Mouse (Mus musculus): Measurements from ENCODE around the gene Bco1.

The Bco1 gene

GRCm38 (mm10) chr8:117094053-117094452 is 1.6 kb upstream of the Bco1 start:
- DNase-seq (ENCODE audit: low spot score), result peak; percentile 46

- DNase-seq (ENCODE audit: low spot score), result no peak
Measured at GRCm38 (mm10) chr8:117097051-117097563, 1.5 kb downstream of the Bco1 start.

- DNase-seq (ENCODE audit: low spot score), result no peak
Measured at GRCm38 (mm10) chr8:117097564-117098191, 2.0 kb downstream of the Bco1 start.

- peak; percentile 77 for DNase-seq (ENCODE audit: low spot score)
Measured at GRCm38 (mm10) chr8:117107533-117107932, 11.9 kb downstream of the Bco1 start.

DNA sequence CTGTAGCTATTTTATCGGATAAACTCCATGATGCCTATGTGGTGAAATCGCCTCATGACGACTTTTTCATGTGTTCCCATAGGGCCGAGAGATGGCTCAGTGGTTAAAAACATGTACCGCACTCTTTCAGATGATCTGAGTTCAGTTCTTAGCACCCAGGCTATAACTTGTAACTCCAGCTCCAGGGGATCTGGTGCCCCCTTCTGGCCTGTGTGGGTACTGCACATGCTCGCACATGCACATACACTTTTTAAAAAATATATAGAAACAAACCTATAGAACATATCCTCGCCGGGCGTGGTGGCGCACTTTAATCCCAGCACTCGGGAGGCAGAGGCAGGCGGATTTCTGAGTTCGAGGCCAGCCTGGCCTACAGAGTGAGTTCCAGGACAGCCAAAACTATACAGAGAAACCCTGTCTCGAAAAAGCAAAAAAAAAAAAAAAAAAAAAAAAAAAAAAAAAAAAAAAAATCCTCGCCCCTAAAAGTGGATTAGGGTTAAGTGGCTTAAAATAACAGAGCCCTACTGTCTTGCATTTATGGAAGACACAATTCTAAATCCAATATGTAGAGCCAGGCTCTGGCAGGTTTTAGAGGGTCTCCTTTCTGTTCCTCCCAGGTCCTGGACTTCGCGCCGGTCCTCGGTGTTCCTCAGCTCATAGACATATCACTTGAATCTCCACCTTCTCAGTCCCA is 13.5 kb downstream of the Bco1 start:
- DNase-seq (ENCODE audit: low spot score), result no peak

GRCm38 (mm10) chr8:117109801-117110390 is 14.2 kb downstream of the Bco1 start:
- DNase-seq (ENCODE audit: low spot score), result peak; percentile 66

DNA sequence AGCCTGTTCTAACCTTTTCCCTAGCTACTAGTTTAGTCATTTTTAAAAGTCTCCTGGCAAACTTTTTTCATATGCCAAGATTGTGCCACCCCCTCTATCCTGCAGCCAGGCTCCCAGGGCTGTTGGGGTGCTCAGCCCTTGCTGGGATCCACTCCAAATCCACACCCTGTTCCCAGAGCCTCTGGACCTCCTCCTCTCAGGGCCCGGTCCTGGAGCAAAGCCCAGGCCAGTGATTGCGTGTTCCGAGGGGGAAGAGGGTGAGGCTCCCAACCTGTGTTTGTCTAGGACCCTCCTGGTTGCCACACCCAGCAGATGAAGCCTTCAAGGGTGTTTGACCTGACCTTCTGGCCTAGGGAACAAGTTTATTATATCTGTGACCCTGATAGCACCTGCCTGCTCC is 16.0 kb downstream of the Bco1 start:
- no peak for DNase-seq (ENCODE audit: low spot score)

- no peak for DNase-seq (ENCODE audit: low spot score)
Measured at GRCm38 (mm10) chr8:117112261-117112660, 16.6 kb downstream of the Bco1 start.

DNA sequence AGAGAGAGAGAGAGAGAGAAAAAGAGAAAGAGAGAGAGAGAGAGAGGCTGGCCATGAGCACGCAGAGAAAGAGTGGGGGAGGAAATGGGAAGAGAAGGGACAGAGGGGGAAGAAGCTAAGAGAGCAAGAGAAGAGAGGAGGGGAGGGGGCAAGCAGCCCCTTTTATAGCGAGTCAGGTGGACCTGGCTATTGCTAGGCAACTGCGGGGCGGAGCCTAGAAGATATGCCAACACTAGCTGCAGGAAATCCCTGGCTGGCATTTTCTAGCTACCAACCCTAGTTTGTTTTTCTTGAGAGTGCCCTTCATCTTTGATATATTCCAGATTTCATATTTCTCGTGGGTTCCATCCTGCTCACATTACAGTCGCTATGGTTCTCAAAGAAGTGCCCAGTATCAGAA is 19.4 kb downstream of the Bco1 start:
- DNase-seq (ENCODE audit: low spot score), result no peak

GRCm38 (mm10) chr8:117115676-117116446 is 20.2 kb downstream of the Bco1 start:
- DNase-seq (ENCODE audit: low spot score), result peak; percentile 76

GRCm38 (mm10) chr8:117116534-117116933 is 20.9 kb downstream of the Bco1 start:
- DNase-seq (ENCODE audit: low spot score), result no peak

DNA sequence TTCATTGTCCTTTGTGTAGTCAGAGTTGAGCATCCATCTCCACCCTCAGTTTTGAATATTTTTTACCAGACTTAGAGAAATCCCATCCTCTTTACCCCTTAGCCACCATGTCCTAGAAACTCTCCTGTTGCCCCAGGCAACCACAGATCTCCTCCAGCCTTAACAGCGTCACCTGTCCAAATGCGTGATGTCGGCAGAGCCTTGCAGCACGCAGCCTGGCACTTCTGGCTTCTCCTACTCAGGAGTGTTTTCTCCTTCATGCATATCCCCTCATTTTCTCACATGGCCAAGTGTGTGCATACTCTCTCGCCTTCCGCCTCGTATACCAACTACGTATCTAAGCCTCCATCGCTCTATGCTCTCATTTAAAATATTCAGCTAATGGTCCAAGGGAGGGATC is 22.8 kb downstream of the Bco1 start:
- no peak for DNase-seq (ENCODE audit: low spot score)

DNA sequence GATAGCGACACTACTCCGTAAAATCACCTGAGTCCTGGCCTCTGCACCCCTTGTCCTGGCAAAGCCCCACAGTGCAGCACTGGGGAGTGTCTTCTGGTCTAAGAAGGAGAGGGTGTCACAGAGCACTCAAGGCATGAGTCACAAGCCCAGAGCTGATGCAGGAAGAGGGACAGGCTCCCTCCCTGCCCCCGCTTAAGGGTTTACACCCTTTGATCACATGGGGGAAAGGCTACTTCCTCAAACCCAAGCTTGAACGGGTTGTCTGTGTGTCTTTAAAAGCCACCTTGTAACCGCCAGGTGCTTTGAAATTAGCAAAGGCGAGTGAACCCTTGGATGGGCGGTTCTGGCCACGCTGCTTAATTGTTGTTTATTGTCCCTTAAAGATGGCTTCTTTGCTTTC is 25.6 kb downstream of the Bco1 start:
- no peak for DNase-seq (ENCODE audit: low spot score)

DNA sequence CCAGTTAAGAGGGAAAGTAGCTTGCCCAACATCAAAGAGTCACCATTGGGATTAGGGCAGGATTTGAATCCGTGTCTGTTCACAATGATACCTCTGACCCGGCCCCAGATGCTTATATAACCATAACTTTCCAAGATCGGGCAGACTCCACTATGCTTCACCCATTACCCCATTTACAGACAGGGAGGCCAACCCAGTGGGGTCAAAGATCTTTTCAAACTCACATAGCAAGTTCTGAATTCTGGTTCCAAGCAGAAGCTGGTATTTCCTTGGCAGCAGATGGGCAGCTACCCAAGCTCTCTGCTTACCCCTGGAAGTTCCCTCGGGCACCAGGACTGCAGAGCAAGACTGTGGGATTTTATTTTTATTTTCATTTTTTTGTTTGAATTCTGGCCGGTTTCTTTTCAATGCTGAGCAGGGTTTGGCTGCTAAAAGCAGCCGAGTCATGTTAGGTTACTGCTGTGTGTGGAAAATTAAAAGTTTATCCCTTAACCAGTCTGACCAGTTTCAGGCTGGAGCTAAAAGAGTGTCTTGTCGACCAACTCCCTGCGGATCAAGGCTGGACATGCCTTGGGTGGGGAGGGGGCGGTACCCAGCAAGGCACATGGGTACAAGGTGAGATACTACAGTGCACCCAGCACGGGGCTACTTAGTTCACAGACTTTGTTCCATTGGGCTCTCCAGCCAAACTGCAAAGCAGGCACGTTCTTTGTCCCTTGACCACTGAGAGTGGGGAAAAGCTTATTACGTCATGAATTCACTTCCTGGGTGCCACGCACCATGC is 28.4 kb downstream of the Bco1 start:
- DNase-seq (ENCODE audit: low spot score), result no peak

DNA sequence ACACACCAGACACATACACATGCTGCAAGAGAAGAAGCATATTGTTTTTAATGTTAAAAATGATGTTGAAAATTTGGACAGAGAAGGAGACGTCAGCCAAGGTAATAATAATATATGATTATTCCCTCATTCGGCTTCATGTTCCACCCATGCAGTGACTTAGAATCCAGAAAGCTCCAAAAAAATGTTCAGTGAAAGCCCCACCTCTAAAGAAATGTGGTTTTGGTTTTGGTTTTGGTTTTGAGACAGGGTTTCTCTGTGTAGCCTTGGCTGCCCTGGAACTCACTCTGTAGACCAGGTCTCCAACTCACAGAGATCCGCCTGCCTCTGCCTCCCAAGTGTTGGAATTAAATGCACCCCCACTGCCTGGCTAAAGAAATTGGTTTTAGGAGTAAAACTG is 30.2 kb downstream of the Bco1 start:
- DNase-seq (ENCODE audit: low spot score), result no peak

DNA sequence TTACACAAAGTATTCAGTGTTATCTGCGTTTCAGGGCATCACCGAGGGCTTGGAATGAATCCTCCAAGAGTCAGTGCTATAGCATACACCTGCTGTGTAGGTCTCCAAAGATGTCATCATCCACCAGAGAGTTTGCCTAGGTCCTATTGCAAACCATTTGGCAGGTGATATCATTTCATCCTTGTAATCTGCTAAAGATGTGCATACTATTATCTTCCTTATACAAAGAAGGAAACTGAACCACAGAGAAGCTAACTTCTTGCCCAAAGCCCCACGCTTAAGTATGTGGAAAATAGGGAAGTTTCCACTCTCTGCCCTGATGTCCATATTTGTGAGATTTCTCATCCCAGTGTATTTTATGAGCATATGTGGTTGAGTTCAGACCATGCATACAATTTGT is 30.8 kb downstream of the Bco1 start:
- no peak for DNase-seq (ENCODE audit: low spot score)

GRCm38 (mm10) chr8:117127063-117127462 is 31.4 kb downstream of the Bco1 start:
- DNase-seq (ENCODE audit: low spot score), result no peak

DNA sequence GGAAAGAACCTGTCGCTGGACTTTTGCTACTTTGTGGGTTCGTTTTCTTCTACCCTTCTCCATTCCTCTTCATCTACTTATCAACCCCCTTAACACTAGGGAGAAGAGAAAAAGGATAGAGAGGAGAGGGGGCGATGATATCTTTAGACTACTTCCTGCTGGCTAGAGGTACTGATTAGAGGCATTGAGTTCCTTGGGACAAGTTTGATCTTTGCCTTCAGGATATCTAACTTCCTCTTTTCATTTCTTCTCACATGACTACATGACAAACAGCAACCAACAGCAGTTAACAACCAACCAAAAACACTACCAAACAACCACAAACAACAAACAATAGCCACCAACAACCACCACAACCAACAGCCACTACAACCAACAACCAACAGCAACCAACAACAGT is 38.0 kb downstream of the Bco1 start:
- no peak for DNase-seq (ENCODE audit: low spot score)

- no peak for DNase-seq (ENCODE audit: low spot score)
Measured at GRCm38 (mm10) chr8:117136351-117136750, 40.7 kb downstream of the Bco1 start.

- DNase-seq (ENCODE audit: low spot score), result no peak
Measured at GRCm38 (mm10) chr8:117136763-117137162, 41.1 kb downstream of the Bco1 start.

GRCm38 (mm10) chr8:117137357-117137756 is 41.7 kb downstream of the Bco1 start:
- DNase-seq (ENCODE audit: low spot score), result no peak

GRCm38 (mm10) chr8:117148520-117148919 is 52.9 kb downstream of the Bco1 start:
- no peak for DNase-seq (ENCODE audit: low spot score)

All from urinary bladder, postnatal 25 days (tissue).